Mouse (Mus musculus): ENCODE data around the gene Cep95.
A peak's percentile ranks its signal among the peaks of the same experiment; 100 is the strongest.
"Not testable (repeated sequence)": the region's sequence is repeated elsewhere in the genome, so short reads cannot be mapped to it uniquely, and the experiment has no call there.

Gene Cep95

GRCm38 (mm10) chr11:106777395-106777794 is 11.7 kb upstream of the Cep95 start:
- DNase-seq, result peak; percentile 30

DNA sequence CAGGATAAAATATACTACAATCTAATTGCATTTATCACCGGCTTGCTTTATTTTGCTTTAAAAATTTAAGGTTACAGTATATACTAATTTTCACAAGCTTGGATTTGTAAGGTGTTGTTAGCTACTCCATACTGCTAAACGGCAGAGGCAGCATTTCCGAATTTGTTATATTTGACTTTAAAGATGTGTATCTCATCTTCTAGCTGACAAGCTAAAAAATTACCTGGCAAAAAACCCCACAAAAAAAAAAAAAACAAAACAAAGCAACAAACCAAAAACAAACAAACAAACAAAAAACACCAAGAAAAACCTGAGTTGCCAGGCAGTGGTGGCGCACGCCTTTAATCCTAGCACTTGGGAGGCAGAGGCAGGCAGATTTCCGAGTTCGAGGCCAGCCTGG is 10.9 kb upstream of the Cep95 start:
- DNase-seq, result no peak

- DNase-seq, result no peak
Measured at GRCm38 (mm10) chr11:106778589-106779387, 10.3 kb upstream of the Cep95 start.

DNA sequence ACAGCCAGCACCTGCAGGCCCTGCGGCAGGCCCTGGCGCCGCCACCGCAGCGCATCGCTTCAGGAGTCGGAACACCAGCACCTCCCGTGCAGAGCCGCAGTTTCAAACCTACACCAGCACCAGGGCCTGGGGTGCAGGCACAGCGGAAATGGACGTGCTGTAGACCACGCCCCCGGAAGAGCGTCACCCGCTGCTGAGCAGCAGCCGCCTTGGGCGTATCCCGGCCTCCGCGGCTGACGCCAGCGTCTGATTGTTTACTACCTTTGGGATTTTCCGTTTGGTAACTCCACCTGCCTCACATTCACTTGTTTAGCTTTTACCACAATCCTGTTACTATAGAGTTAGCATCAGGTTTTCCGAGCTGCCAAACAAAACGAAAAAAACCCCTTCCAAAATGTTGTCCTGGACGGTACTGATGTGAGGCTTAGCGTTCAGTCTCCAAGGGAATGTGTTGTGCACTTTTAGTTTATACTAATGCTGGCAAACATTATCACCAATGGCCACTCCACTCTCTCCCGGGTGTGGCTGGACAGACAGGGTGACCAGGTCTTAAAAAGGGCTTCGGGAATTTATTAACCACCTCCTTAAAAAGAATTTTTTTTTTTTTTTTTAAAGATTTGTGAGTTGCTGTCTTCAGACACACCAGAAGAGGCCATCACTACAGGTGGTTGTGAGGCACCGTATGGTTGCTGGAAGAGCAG is 9.5 kb upstream of the Cep95 start, which contains the start of gene Polg2:
Polg2 (minus strand) TSS at position 150 of the 701 bp plus-strand sequence.
- peak; percentile 94 for DNase-seq

GRCm38 (mm10) chr11:106780089-106780425 is 9.0 kb upstream of the Cep95 start:
- no peak for DNase-seq

DNA sequence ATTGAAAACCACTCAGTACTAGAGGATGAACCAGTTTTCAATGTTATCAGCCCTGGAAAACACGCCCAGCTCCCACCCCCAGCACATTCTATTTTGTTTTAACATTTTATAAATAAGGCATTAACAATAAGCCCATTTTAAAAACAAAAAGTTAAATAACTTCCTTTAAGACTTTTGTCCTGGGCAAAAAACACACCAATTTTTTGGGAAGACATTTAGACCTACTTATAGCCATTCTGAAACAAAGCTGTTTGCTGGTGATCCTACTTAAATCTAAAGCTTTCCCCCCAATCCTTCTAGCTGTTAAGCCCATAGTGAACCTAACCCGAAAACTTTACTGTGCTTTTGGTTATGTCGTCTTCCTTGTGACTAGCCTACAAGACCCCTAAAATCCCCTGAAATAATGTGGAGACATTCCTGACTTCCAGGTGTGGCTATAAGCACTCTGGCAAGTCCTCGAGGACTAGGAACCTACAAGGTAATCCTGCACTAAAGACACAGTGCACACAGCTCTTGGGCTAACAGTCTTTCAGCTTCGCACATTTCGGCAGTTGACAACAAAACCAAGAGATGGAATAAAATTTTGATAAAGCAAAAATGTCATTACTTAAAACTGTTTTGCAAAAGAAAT is 8.3 kb upstream of the Cep95 start:
- no peak for DNase-seq

- not testable (repeated sequence) for DNase-seq
Measured at GRCm38 (mm10) chr11:106782271-106782670, 6.8 kb upstream of the Cep95 start.

- DNase-seq, result no peak
Measured at GRCm38 (mm10) chr11:106782841-106783764, 5.9 kb upstream of the Cep95 start.

GRCm38 (mm10) chr11:106784476-106784875 is 4.6 kb upstream of the Cep95 start:
- DNase-seq, result no peak

GRCm38 (mm10) chr11:106785043-106785442 is 4.0 kb upstream of the Cep95 start:
- DNase-seq, result no peak

- peak; percentile 92 for DNase-seq
Measured at GRCm38 (mm10) chr11:106787131-106788025, 1.7 kb upstream of the Cep95 start.

DNA sequence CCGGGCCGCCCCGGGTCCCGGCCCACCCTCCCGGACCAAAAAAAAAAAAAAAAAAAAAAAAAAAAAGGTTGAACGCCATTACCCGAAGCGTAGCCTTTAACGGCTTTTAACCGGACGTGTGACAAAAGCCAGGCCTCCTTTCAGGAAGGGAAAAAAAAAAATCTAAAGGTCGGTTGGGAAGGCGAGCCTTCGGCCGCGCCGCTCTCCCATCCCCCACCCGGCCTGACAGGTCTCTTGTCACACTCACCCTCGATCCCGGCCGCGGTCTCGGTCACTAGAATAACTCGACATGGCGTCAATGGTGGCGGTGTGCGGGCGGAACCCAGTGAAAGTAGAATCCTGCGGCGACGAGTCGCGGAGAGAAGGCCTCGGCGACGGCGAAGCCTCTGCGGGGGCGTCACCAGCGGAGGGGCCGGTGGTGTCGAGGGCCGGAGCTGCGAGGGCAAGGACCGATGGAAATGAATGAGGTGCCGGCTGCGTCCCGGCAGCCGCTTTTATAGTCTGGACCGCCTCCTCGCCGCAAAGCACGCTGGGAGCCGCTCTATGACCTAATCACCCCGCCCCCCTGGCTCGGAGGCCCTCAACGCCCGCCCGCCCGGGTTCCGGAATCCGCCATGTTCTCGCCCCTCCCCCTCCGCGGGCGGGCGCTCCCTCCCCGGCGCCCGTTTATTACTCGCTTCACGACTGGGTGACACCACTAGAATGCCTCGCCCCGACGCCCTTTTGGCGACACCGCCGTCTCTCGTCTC is 852 bp upstream of the Cep95 start:
- peak; percentile 99 for DNase-seq

DNA sequence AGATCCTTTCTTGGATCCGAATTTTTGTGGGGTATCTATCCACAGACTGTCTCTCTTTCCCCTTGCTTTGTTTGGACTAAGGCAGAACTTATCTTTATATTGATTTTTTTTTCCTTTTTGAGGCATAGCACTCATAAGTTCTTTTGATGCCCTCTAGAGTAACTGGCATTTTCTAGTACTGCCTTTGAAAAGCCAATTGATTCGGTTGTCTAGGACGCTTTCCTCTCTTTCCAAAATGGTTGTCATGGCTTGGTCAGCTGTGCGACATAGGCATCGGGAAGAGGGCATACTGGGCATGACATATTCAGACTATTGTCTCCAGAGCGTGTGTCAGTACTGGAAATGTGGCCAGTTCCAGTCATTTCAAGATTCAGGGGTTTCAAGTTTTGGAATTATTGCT is 597 bp downstream of the Cep95 start:
- no peak for DNase-seq

DNA sequence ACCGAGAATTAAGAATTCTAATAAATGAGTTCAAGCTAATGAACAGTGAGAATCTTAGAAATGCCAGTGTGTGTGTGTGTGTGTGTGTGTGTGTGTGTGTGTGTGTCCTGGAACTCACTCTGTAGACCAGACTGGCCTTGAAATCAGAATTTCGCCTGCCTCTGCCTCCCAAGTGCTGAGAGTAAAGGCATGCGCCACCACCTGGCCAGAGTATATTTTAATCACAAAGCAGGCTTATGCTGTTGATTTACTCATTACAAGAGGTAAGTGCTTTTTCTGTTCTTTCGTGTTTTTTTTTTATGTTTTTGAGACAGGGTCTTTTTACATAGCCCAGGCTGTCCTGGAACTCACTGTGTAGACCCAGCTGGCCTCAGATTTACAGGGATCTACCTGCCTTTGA is 4.8 kb downstream of the Cep95 start:
- DNase-seq, result no peak

DNA sequence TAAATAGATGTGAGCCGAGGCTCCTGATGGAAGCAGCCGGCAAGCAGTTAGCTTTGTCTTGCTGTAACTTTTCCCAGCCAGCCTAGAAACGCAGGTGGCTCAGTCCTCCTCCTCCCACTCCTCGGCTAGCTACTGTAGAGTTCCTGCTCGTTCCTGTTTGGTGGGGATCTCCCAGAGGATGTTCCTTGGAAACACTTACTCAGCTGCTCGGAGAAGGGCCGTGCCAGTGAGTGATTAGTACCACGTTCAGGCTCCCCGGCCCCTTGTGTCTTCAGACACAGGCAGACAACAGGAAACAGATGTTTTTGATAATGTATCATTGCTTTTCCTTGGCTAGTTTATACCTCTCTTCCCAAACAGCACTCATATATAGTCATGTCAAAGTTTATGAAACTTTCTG is 6.6 kb downstream of the Cep95 start:
- no peak for DNase-seq

DNA sequence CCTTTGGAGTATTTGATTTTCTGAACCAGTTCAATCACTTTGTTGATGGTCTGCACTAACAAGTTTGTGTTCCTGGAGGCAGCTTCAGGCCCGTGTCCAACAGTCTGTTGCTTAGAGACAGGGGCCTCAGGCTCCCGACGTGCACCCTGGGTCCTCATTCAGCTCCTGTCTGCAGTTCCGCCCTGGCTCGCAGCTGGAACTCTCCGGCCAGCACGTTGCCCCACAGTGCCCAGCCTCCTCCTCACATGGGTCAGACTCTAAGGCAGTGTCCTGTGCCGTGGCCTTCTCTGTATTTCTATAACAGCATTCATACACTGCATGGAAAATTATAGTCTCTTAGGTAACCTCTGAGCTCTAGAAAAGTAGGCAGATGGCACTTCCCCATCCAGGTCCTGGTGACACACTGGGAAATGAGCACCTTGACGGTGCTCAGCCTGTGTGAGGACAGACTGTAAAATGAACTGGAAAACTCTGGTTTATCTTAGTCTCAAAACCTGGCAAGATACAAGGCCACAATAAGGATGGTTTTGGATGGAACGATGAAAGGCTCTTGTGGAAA is 13.1 kb downstream of the Cep95 start:
- DNase-seq, result no peak

DNA sequence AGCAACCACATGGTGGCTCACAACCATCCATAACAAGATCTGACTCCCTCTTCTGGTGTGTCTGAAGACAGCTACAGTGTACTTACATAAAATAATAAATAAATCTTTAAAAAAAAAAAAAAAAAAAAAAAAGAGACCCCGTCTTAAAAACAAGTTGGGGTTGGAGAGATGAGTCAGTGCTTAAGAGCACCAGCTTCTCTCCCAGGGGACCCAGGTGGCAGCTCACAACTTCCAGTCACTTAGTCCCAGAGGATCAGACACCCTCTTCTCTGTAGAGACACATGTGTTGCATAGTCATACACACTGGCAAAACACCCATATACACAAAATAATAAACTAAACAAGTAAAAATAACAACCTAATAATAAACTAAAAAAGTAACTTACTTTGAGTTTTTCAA is 18.4 kb downstream of the Cep95 start:
- not testable (repeated sequence) for DNase-seq

DNA sequence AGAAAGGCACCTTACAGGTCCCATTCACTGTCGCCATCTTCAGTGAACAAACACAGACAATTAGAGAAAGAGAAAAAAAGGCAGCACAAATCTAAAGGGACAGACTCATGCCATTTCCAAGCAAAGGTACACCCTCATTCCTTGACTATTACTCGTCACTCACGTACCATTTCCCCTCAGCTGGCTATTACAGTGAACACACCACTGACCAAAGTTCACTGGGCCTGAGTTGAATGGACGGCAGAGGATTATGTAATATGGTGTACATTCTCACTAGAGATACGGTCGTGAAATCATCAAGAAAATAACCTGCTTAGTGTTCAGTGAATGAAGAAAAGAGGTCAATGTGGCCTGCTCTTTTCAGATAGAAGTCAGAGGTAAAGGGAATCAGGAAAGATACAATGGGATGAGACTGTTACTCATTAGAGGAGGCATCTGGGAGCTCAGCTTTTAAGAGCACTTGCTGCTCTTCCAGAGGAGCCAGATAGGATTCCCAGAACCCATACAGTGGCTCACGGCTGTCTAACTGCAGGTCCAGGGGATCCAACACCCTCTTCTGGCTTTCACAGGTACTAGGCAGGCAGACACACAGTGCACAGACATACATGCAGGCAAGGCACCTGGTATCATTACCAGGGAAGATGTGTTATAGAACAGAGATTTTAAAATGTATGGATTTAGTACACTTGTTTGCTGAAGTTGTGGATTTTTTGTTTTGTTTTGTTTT is 23.5 kb downstream of the Cep95 start:
- DNase-seq, result peak; percentile 29

- DNase-seq, result peak; percentile 58
Measured at GRCm38 (mm10) chr11:106814601-106815320, 25.7 kb downstream of the Cep95 start.

Data from kidney, adult 18-20 months (tissue).